Mouse (Mus musculus): ENCODE measurements at regions not wholly inside any gene's neighbourhood (a gene's known extent, or its start where the extent isn't known, plus 50 kb on each side); places are given as distances from the start of the nearest gene placed in this dataset.

- DNase-seq (ENCODE audit: low spot score) = no peak
These were observed 319.7 kb downstream of the Bcor start for GRCm38 (mm10) chrX:11840319-11841035.

GRCm38 (mm10) chrX:11845566-11845965 is 314.6 kb downstream of the Bcor start:
- DNase-seq (ENCODE audit: low spot score) = no peak

GRCm38 (mm10) chrX:11855910-11856309 is 304.2 kb downstream of the Bcor start:
- no peak for DNase-seq (ENCODE audit: low spot score)

GRCm38 (mm10) chrX:11859396-11859795 is 300.8 kb downstream of the Bcor start:
- DNase-seq (ENCODE audit: low spot score) = no peak

GRCm38 (mm10) chrX:11861119-11861708 is 298.9 kb downstream of the Bcor start:
- DNase-seq (ENCODE audit: low spot score) = no peak

- DNase-seq (ENCODE audit: low spot score) = no peak
These were observed 298.3 kb downstream of the Bcor start for GRCm38 (mm10) chrX:11861892-11862291.

- DNase-seq (ENCODE audit: low spot score) = no peak
These were observed 297.0 kb downstream of the Bcor start for GRCm38 (mm10) chrX:11863106-11863505.

- DNase-seq (ENCODE audit: low spot score) = no peak
These were observed 286.2 kb downstream of the Bcor start for GRCm38 (mm10) chrX:11873913-11874312.

GRCm38 (mm10) chrX:11876636-11877035 is 283.5 kb downstream of the Bcor start:
- no peak for DNase-seq (ENCODE audit: low spot score)

GRCm38 (mm10) chrX:11878028-11878427 is 282.1 kb downstream of the Bcor start:
- no peak for DNase-seq (ENCODE audit: low spot score)

GRCm38 (mm10) chrX:11880972-11881371 is 279.2 kb downstream of the Bcor start:
- DNase-seq (ENCODE audit: low spot score) = no peak

- no peak for DNase-seq (ENCODE audit: low spot score)
These were observed 276.1 kb downstream of the Bcor start for GRCm38 (mm10) chrX:11883738-11884716.

GRCm38 (mm10) chrX:11892396-11892795 is 267.8 kb downstream of the Bcor start:
- DNase-seq (ENCODE audit: low spot score) = no peak

- no peak for DNase-seq (ENCODE audit: low spot score)
These were observed 266.4 kb downstream of the Bcor start for GRCm38 (mm10) chrX:11893606-11894279.

- no peak for DNase-seq (ENCODE audit: low spot score)
These were observed 265.9 kb downstream of the Bcor start for GRCm38 (mm10) chrX:11894280-11894662.

- DNase-seq (ENCODE audit: low spot score) = peak; percentile 30
These were observed 264.8 kb downstream of the Bcor start for GRCm38 (mm10) chrX:11895396-11895795.

- DNase-seq (ENCODE audit: low spot score) = no peak
These were observed 261.9 kb downstream of the Bcor start for GRCm38 (mm10) chrX:11898280-11898679.

- DNase-seq (ENCODE audit: low spot score) = no peak
These were observed 261.1 kb downstream of the Bcor start for GRCm38 (mm10) chrX:11899051-11899450.

GRCm38 (mm10) chrX:11899914-11900313 is 260.2 kb downstream of the Bcor start:
- DNase-seq (ENCODE audit: low spot score) = no peak

- DNase-seq (ENCODE audit: low spot score) = no peak
These were observed 258.4 kb downstream of the Bcor start for GRCm38 (mm10) chrX:11901791-11902190.

GRCm38 (mm10) chrX:11903116-11903700 is 256.9 kb downstream of the Bcor start:
- DNase-seq (ENCODE audit: low spot score) = no peak

GRCm38 (mm10) chrX:11905231-11905630 is 254.9 kb downstream of the Bcor start:
- no peak for DNase-seq (ENCODE audit: low spot score)

All from urinary bladder, postnatal 14 days (tissue).